Mouse (Mus musculus) small intestine, adult 2 months (tissue): ENCODE data around the gene Atp8a2. TPM values are rescaled to one million over a fixed set of nuclear protein-coding genes. Genes with fewer than 3 reads are reported as not detected.

Source experiments
- H3K27ac ChIP-seq: fragments of 200-500 bp; 2 replicates; pipeline ENCODE4 v1.5.1; 2012; ENCODE audit warnings: low read depth, low read length, control low read depth, inconsistent platforms; ENCODE audit not compliant: insufficient read depth
- H3K27me3 ChIP-seq: fragments of 200-500 bp; 2 replicates; pipeline ENCODE4 v1.6.1; 2012; ENCODE audit warnings: mild to moderate bottlenecking, moderate library complexity, low read length, inconsistent platforms; ENCODE audit not compliant: control insufficient read depth, insufficient read depth
- H3K36me3 ChIP-seq: fragments of 200-500 bp; 2 replicates; pipeline ENCODE4 v1.6.1; 2012; ENCODE audit warnings: mild to moderate bottlenecking, low read length, control low read depth, inconsistent platforms; ENCODE audit not compliant: control insufficient read depth, insufficient read depth
- H3K4me1 ChIP-seq: fragments of 200-500 bp; 2 replicates; pipeline ENCODE4 v1.6.1; 2012; ENCODE audit warnings: low read length, inconsistent platforms, mixed read lengths; ENCODE audit not compliant: control insufficient read depth, insufficient read depth, insufficient read length
- H3K4me3 ChIP-seq: fragments of 200-500 bp; 2 replicates; pipeline ENCODE4 v1.5.1; 2012; ENCODE audit warnings: low read depth, mild to moderate bottlenecking, control low read depth, inconsistent platforms, low read length, moderate library complexity
- CTCF ChIP-seq: fragments of 200-500 bp; IDR thresholded peaks from 2 replicates; pipeline ENCODE4 v1.5.1; 2012; ENCODE audit warnings: low read depth, mild to moderate bottlenecking, control low read depth, inconsistent platforms, low read length, moderate library complexity, mixed read lengths; ENCODE audit not compliant: insufficient replicate concordance, insufficient read length; ENCODE audit errors: extremely low read depth
- POLR2A ChIP-seq: fragments of 200-500 bp; IDR thresholded peaks from 2 replicates; pipeline ENCODE4 v1.6.1; 2012; ENCODE audit warnings: low read depth, mild to moderate bottlenecking, control low read depth, inconsistent platforms, low read length, moderate library complexity
- WGBS: fragments of 180-500 bp; shearing (Covaris S2); methylation state at CpG from one replicate; pipeline ENCODE4 v1.1.7; 2018; 5-methylcytosine and 5-hydroxymethylcytosine counted together
- polyA plus RNA-seq: library from polyadenylated mRNA; depleted of rRNA; stranded (reverse); fragments of >200 nt; gene quantifications from 2 replicates; pipeline ENCODE4 v1.2.3, GENCODE M21; 2012

The Atp8a2 gene
- polyA plus RNA-seq, 1 experiment: 3.7 TPM

DNA sequence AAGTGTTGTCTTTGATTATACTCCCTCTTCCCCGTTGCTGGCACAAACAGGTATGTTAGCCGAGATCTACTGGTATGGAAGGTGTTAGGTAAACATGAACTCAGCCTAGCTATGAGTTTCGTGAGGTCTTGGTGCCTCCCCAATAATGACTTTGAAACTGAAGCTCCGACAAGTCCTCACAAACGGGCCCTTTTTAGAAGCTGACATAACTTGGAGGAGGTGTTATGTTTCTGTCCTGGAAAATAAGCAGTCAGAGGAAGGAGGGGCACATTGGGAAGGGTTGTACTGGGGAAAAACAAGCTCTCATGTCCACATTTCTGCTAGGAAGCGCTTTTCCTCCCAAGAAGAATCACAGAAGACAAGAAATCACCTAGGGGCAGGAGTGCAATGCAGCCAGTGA, 540.4 kb downstream of the Atp8a2 start:
- Histone ChIP-seq H3K36me3 (no peaks in the 10 kb centered on the region), H3K27ac (no peak overlapping the region), H3K27me3 (no peaks in the 10 kb centered on the region), H3K4me3 (no peak overlapping the region), H3K4me1 (no peaks in the 10 kb centered on the region)
- TF ChIP-seq CTCF: no peak
- no peak for TF ChIP-seq POLR2A
- WGBS: 85% methylated on average over 6 of the region's 6 CpGs

DNA sequence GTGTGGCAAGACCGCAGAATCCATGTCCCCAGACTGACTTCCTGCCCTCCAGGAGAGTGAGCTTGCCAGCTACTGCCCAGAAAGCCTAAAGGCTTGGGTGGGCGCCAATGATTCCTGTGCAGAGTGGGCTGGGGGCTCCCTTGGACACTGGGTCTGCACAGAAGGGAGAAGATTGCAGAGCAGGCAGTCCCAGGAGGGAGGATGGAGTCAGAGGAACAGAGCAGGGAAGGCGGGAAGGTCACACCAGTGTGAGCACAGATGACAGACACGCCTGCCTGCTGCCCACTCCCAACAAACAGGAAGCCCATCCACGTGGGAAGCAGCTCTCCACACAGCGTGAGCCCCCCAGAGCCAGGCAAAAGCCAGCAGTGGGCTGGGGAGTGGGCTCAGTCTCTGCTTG, 547.6 kb downstream of the Atp8a2 start:
- Histone ChIP-seq H3K4me1 (no peaks in the 10 kb centered on the region), H3K27me3 (no peaks in the 10 kb centered on the region), H3K4me3 (no peak overlapping the region), H3K36me3 (no peaks in the 10 kb centered on the region), H3K27ac (no peak overlapping the region)
- WGBS: 83% methylated on average over 6 of the region's 6 CpGs
- TF ChIP-seq POLR2A: no peak
- no peak for TF ChIP-seq CTCF

DNA sequence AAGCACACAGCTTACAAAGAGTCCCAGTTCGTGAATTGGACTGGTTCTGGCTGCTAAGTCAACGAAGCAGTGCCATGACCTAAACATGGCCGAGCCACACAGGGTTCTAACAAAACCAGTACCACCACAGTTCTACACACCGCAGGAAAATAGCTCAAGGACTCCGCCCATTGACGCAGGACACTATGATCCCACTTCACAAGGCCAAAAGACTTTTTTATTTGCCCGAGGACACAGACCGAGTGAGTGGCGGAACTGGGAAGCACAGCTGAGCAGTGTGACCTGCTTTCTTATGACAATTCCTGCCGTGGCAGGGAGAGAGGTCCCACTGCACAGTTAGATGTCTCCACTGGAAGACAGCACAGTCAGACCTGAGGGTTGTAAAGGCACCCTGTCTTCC, 548.4 kb downstream of the Atp8a2 start:
- H3K27ac ChIP-seq: no peak overlapping the region
- TF ChIP-seq CTCF (no peak), POLR2A (no peak)
- H3K4me1 ChIP-seq: no peaks in the 10 kb centered on the region
- 88% methylated on average over 10 of the region's 10 CpGs for WGBS
- no peaks in the 10 kb centered on the region for H3K36me3 ChIP-seq
- H3K27me3 ChIP-seq: no peaks in the 10 kb centered on the region
- H3K4me3 ChIP-seq: no peak overlapping the region

DNA sequence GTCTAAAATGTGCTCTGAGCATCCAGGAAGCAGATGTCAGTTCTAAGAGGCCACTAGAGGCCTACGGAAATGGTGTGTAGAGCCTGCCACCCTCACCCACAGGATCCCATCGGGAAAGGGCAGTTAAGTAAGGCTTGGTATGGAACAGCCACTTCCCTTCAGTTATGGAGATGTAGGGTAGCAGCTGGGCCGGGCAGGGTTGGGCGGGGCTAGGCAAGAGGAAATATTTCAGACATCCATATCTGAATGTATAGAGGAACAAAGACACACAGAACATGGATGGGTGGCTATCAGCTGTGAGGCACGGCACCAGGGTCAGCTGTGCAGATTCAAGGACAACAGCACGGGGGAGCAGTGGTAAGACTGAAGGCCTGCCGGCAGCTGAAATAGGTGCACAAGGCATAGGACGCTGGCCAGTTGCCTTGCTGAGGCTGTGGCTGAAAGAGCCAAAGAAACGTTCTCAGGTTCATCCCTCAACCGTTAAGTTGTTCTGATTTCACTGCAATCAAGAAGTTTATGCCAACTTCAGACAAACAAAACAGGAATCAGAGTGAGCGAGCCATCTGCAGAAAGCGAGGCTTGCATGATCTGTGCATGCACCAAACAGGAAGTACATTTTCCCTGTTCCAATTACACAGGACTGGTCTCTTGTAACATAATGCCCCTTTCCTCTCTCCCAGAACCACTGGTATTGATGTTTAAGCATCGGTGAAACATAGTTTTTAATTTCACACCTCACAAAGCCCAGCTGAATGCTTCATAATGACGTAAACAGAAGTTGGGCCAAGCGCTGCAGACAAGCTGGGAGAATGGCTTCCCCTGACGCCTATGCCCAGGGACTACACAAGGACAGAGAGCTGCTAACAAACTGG, 549.9 kb downstream of the Atp8a2 start:
- 59% methylated on average over 16 of the region's 16 CpGs for WGBS
- Histone ChIP-seq H3K27me3 (no peaks in the 10 kb centered on the region), H3K4me3 (no peak overlapping the region), H3K4me1 (peaks cover 4% of the 10 kb centered on the region; the same call in 1 of the 2 replicates), H3K27ac (no peak overlapping the region), H3K36me3 (no peaks in the 10 kb centered on the region)
- TF ChIP-seq CTCF: no peak
- no peak for TF ChIP-seq POLR2A

DNA sequence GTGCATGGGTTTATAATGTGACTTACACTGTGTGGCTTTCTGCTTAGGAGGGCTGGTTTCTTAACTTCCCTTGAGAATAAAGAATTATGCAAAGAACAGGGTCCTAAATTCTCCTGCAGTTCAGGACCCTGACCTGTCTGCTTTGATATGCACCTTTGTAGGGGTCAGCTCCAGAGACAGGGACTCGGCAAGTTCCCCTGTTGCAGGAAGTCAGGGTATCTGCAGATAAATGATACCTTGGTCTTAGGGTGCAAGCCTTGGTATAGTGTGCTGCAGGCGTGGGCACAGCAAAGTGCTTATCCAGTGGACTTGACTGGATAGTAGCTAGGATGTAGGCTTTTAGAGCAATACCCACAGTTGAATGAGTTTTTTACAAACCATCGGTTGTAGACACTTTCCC, 552.1 kb downstream of the Atp8a2 start:
- no peaks in the 10 kb centered on the region for H3K36me3 ChIP-seq
- H3K4me1 ChIP-seq: peaks cover 4% of the 10 kb centered on the region; the same call in 1 of the 2 replicates
- H3K27me3 ChIP-seq: no peaks in the 10 kb centered on the region
- H3K4me3 ChIP-seq: no peak overlapping the region
- no peak overlapping the region for H3K27ac ChIP-seq
- 84% methylated on average over 3 of the region's 3 CpGs for WGBS
- TF ChIP-seq CTCF (no peak), POLR2A (no peak)

DNA sequence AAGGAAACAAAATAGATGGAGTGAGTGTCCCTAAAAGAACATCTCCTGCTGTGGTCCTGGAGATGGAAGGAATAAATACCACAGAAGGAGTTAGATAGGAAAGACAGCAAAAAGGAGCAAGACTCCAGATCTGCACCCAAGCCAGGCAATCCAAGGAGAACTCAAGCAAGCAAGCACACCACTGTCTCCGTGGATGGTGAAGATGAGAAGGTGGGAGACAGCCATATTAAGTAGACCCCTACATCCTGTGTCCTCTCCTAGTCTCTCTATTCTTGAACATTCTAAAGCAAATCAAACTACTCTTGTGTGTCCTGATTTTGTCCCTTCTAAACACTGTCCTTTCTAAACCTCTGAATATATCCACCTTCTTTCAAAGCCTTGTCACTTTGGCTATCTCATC, 552.8 kb downstream of the Atp8a2 start:
- no peak for TF ChIP-seq POLR2A
- no peak for TF ChIP-seq CTCF
- Histone ChIP-seq H3K36me3 (no peaks in the 10 kb centered on the region), H3K4me1 (peaks cover 4% of the 10 kb centered on the region; the same call in 1 of the 2 replicates), H3K27ac (no peak overlapping the region), H3K27me3 (no peaks in the 10 kb centered on the region), H3K4me3 (no peak overlapping the region)
- WGBS: 95% methylated on average over 1 of the region's 1 CpGs

DNA sequence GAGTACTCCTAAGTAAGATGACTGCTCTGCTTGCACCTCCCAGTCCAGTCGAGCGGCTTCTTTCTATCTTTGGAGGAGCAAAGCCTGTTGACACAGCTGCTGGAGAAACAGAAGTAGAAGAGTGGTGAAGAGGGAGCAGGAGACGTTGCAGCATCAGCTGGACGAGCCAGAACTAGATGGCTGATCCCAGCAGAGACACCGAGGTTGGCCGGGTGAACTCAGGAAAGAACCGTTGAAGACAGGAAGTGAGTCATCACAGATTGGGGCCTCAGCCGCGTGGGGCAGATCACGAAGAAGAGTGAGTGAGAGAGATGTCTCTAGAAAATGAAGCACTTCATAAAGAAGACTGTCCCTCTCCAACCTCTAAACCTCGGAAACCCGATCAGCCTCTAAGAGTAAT, 553.4 kb downstream of the Atp8a2 start:
- WGBS: 37% methylated on average over 12 of the region's 12 CpGs
- no peak overlapping the region for H3K27ac ChIP-seq
- no peaks in the 10 kb centered on the region for H3K27me3 ChIP-seq
- H3K4me3 ChIP-seq: no peak overlapping the region
- H3K4me1 ChIP-seq: peaks cover 4% of the 10 kb centered on the region; the same call in 1 of the 2 replicates
- H3K36me3 ChIP-seq: no peaks in the 10 kb centered on the region
- TF ChIP-seq CTCF: no peak
- TF ChIP-seq POLR2A: no peak
